ENCODE assay signal across 16 mouse cellular contexts in the genomic region with DNA sequence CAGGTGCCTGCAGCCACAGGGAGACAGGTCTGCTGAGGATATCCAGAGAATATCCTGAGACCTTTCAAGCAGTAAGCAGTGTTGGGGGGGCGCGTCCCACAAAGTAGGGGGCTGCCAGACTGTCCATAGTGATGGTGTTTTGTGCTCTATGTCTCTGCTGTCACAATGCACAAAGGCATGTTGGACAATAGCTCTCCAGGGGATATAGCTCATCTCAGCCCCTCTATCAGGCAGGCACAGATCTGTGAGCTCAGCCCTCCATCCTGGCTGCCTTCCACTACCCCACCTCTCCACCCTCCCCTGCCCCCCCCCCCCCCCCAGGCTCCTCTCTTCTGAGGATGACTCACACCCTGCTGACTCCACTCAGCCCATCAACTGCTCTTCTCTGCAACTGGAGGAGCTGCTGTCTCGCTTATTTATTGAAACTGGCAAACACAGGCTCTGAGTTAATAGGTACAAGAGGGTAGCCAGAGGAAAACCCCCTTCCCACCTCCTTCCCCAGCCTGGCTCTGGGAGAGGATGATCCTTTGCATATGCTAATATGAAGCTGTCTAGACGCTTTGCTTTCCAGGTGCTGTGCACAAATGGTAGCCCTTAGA. TPM values are rescaled to one million over a fixed set of nuclear protein-coding genes. Genes with fewer than 3 reads are reported as not detected.
DNase-seq lines count a peak whose midpoint lies in the region; ATAC-seq lines count a peak whose summit lies in the region.
"Had no signal": no experiment of that assay in that cellular context is flagged by ENCODE, and none has a peak within 500 bp of the region (broad histone marks: within the 10 kb centered on the region; RNA-seq: fewer than 3 reads in every experiment).

No protein-coding gene starts in this region.

- H3K4me3 ChIP-seq in midbrain, embryonic 13.5 days (replicated peaks), result no peak overlapping the region
- H3K4me3 ChIP-seq in midbrain, embryonic 10.5 days, result no peak overlapping the region
- no peak overlapping the region for H3K4me3 ChIP-seq in limb, embryonic 10.5 days
- H3K4me3 ChIP-seq: embryonic facial prominence, embryonic 15.5 days; myocyte had no signal

- ATAC-seq in midbrain, embryonic 13.5 days, result peak; percentile 53; the same call in 1 of the 2 replicates
- ATAC-seq in erythroblast, adult 5-6 weeks (replicated peaks; ENCODE audit: low FRiP score, poor library complexity, severe bottlenecking), result no peak

- no peak overlapping the region for H3K9ac ChIP-seq in midbrain, embryonic 13.5 days (replicated peaks)
- H3K9ac ChIP-seq: embryonic facial prominence, embryonic 15.5 days had no signal

- no peaks in the 10 kb centered on the region; the same call in 1 of the 2 replicates for H3K4me1 ChIP-seq in midbrain, embryonic 13.5 days (replicated peaks)
- H3K4me1 ChIP-seq in midbrain, embryonic 10.5 days, result peaks cover 8% of the 10 kb centered on the region
- 0 out of 2 replicates have a peak, but pooled peaks cover 4% of the 10 kb centered on the region for H3K4me1 ChIP-seq in limb, embryonic 10.5 days
- H3K4me1 ChIP-seq: embryonic facial prominence, embryonic 15.5 days had no signal

- no peak overlapping the region for H3K4me2 ChIP-seq in midbrain, embryonic 13.5 days (replicated peaks)
- H3K4me2 ChIP-seq: embryonic facial prominence, embryonic 15.5 days had no signal

- WGBS in midbrain, embryonic 13.5 days, result 51% methylated on average over 4 of the region's 4 CpGs
- WGBS in midbrain, embryonic 10.5 days, result 53% methylated on average over 4 of the region's 4 CpGs
- WGBS in limb, embryonic 10.5 days, result 47% methylated on average over 4 of the region's 4 CpGs

- H3K9me3 ChIP-seq in midbrain, embryonic 13.5 days, result no peaks in the 10 kb centered on the region
- no peaks in the 10 kb centered on the region for H3K9me3 ChIP-seq in midbrain, embryonic 10.5 days (replicated peaks)
- no peaks in the 10 kb centered on the region for H3K9me3 ChIP-seq in limb, embryonic 10.5 days (replicated peaks)
- H3K9me3 ChIP-seq: embryonic facial prominence, embryonic 15.5 days had no signal

- no peak overlapping the region for H3K27ac ChIP-seq in midbrain, embryonic 13.5 days
- no peak overlapping the region for H3K27ac ChIP-seq in midbrain, embryonic 10.5 days (replicated peaks)
- no peak overlapping the region for H3K27ac ChIP-seq in limb, embryonic 10.5 days
- H3K27ac ChIP-seq: embryonic facial prominence, embryonic 15.5 days; macrophage had no signal

- no peaks in the 10 kb centered on the region for H3K36me3 ChIP-seq in midbrain, embryonic 13.5 days
- H3K36me3 ChIP-seq in midbrain, embryonic 10.5 days, result no peaks in the 10 kb centered on the region
- H3K36me3 ChIP-seq in limb, embryonic 10.5 days, result no peaks in the 10 kb centered on the region
- H3K36me3 ChIP-seq: embryonic facial prominence, embryonic 15.5 days had no signal

- DNase-seq in heart, postnatal 4 days, result peak; percentile 22
- DNase-seq in heart, postnatal 36 days, result no peak
- no peak for DNase-seq in midbrain, embryonic 10.5 days (ENCODE audit: low spot score)
- DNase-seq in adrenal gland, postnatal 36 days, result peak; percentile 39 to 56
- peak; percentile 40 for DNase-seq in yolk sac, embryonic 10.5 days (ENCODE audit: low spot score)
- no peak for DNase-seq in limb, embryonic 10.5 days (ENCODE audit: low spot score)
- DNase-seq: cerebellum, adult 9-11 months; heart, adult 18-20 months; liver; thymus, postnatal 25 days had no signal

- no peaks in the 10 kb centered on the region for H3K27me3 ChIP-seq in midbrain, embryonic 13.5 days
- H3K27me3 ChIP-seq in midbrain, embryonic 10.5 days (ENCODE audit: low read depth, poor library complexity, severe bottlenecking), result no peaks in the 10 kb centered on the region
- H3K27me3 ChIP-seq in limb, embryonic 10.5 days (ENCODE audit: low read depth, poor library complexity, severe bottlenecking), result no peaks in the 10 kb centered on the region
- H3K27me3 ChIP-seq: embryonic facial prominence, embryonic 15.5 days had no signal

- intact Hi-C loops in heart, postnatal 36 days (cut with DNase I), result no loop called here

RNA-seq across cellular contexts. Expression of a gene that starts 19.2 kb away (rescaled TPM):
- 1 to 10 TPM; 2.2 TPM for total RNA-seq in heart, postnatal 4 days (2021)
- 1 to 10 TPM; 3.1 to 4.7 TPM for total RNA-seq in heart, postnatal 36 days (2021)
- polyA plus RNA-seq in midbrain, embryonic 13.5 days (2015; fragmentation: Nextera tagmentation; extraction: Ambion mirVana), result 0.45 and 0.92 TPM in 2 replicates
- 0.09 and 0.32 TPM in 2 replicates for polyA plus RNA-seq in midbrain, embryonic 10.5 days (2016; fragmentation: Nextera tagmentation; extraction: Ambion mirVana)
- total RNA-seq in adrenal gland, postnatal 36 days (2021), result 1 to 10 TPM; 2.0 to 2.8 TPM
- total RNA-seq in erythroblast, adult 5-6 weeks (2015; ENCODE audit: low replicate concordance), result not detected in 2 replicates
- total RNA-seq in erythroblast, adult 5-6 weeks (2017; ENCODE audit: low replicate concordance), result not detected in 2 replicates
- polyA plus RNA-seq in limb, embryonic 10.5 days (2016; fragmentation: Nextera tagmentation; extraction: Ambion mirVana), result 0.05 and 0.35 TPM in 2 replicates
- total RNA-seq: CH12.LX had no signal
- polyA plus RNA-seq: myocyte had no signal

Comparison
In these comparisons a context has a peak if more than half of its experiments do, and no peak if none do; other contexts are left out.
1. DNase-seq: peak in heart, postnatal 4 days (single experiment), adrenal gland, postnatal 36 days (2 of 2) and yolk sac, embryonic 10.5 days (single experiment); none in heart, postnatal 36 days (0 of 2), midbrain, embryonic 10.5 days (single experiment) and limb, embryonic 10.5 days (single experiment).